Mouse (Mus musculus): ENCODE results near the gene Ccr7.

GRCm38 (mm10) chr11:99167576-99167975 lies 12.7 kb upstream of the Ccr7 start:
- TF ChIP-seq EP300 (IDR thresholded peaks at IDR 0.05; ENCODE audit: low read depth): no peak
- no peak for TF ChIP-seq CTCF (IDR thresholded peaks at IDR 0.05; ENCODE audit: low read depth)
